Mouse (Mus musculus): ENCODE data around the gene Osbpl2. TPM values are rescaled to one million over a fixed set of nuclear protein-coding genes. Genes with fewer than 3 reads are reported as not detected.

Gene Osbpl2
- polyA plus RNA-seq (2017; shearing (Covaris generic)), result 10 to 100 TPM; 41.8 to 45.5 TPM

DNA sequence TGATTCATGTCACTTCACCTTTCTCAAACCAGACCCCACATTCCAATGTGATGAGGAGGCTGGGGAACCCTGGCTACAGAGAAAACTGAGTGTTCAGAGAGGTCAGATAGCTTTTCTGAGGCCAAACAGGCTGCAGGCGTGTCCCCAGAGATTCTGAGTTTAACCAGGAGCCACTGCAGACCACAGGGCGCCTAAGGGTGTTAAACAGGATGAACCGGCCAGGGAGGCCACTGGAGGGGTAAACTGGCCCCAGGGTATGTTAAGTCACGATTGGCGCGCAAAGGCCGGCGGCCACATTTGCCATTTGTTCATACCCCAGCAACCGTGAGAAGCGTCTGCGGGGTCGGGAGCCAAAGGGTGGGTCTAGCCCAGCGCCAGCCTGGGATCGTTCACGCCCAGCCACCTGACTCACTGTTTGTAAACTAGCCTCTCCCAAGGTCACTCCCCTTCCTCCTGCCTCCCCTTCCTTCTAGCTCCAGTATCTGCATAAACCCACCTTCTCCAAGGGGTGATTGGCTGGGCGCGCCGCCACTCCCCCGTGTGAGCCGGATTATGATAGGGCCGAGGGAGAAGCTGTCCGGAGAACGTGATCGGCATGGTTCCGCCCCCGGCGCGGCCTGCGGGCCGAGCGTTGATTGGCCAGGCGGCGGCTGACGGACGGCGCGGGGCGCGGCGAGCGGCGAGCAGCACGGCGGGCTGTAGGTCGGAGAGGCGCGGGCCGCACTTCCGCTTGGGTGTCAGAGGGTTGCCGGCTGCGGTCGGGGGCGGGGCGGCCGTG lies at the start of gene Osbpl2:
TSS of gene Osbpl2 (plus strand) at position 646 of the 778 bp plus-strand sequence.

GRCm38 (mm10) chr2:180070481-180071453 lies 48.3 kb upstream of the Osbpl2 start, which contains the start of gene Mtg2:
TSS of gene Mtg2 (plus strand) at chr2:180070588.

GRCm38 (mm10) chr2:180103978-180104658 lies 15.0 kb upstream of the Osbpl2 start, which contains the start of gene Hrh3:
TSS of gene Hrh3 (minus strand) at chr2:180104488.

GRCm38 (mm10) chr2:180170806-180171521 lies 51.9 kb downstream of the Osbpl2 start, which contains the start of gene Adrm1:
TSS of gene Adrm1 (plus strand) at chr2:180171485.

Other genes starting within 250 kb of the Osbpl2 start
- 10 to 100 TPM; 14.7 to 19.4 TPM for gene Taf4, start 142.7 kb upstream of the Osbpl2 start, polyA plus RNA-seq (2017; shearing (Covaris generic))
- 10 to 100 TPM; 16.5 to 18.0 TPM for gene Lsm14b, start 94.3 kb upstream of the Osbpl2 start, polyA plus RNA-seq (2017; shearing (Covaris generic))
- 100 to 1,000 TPM; 464 to 547 TPM for gene Psma7, start 76.9 kb upstream of the Osbpl2 start, polyA plus RNA-seq (2017; shearing (Covaris generic))
- 1 to 10 TPM; 2.7 to 3.2 TPM for gene Ss18l1, start 76.8 kb upstream of the Osbpl2 start, polyA plus RNA-seq (2017; shearing (Covaris generic))
- gene Mtg2, start 48.7 kb upstream of the Osbpl2 start, polyA plus RNA-seq (2017; shearing (Covaris generic)), result 10 to 100 TPM; 34.7 to 41.9 TPM
- gene Hrh3, start 14.8 kb upstream of the Osbpl2 start, polyA plus RNA-seq (2017; shearing (Covaris generic)), result not detected
- 100 to 1,000 TPM; 142 to 156 TPM for gene Adrm1, start 52.2 kb downstream of the Osbpl2 start, polyA plus RNA-seq (2017; shearing (Covaris generic))
- gene Lama5, start 106.6 kb downstream of the Osbpl2 start, polyA plus RNA-seq (2017; shearing (Covaris generic)), result 1 to 10 TPM in 1 of 2 experiments, under 1 TPM in 1; 0.30 to 1.3 TPM
- gene Rps21, start 138.1 kb downstream of the Osbpl2 start, polyA plus RNA-seq (2017; shearing (Covaris generic)), result 100 to 1,000 TPM; 501 to 767 TPM
- 10 to 100 TPM; 36.3 to 43.9 TPM for gene Cables2, start 154.2 kb downstream of the Osbpl2 start, polyA plus RNA-seq (2017; shearing (Covaris generic))
- under 1 TPM in 1 of 2 experiments, not detected in 1; 0.23 TPM for gene Rbbp8nl, start 170.6 kb downstream of the Osbpl2 start, polyA plus RNA-seq (2017; shearing (Covaris generic))
- not detected for gene Gata5, start 215.4 kb downstream of the Osbpl2 start, polyA plus RNA-seq (2017; shearing (Covaris generic))

Measured in activated CD4-positive, CD25-positive, alpha-beta regulatory T cell (primary cell).